Mouse (Mus musculus): ENCODE measurements at regions not wholly inside any gene's neighbourhood (a gene's known extent, or its start where the extent isn't known, plus 50 kb on each side); places are given as distances from the start of the nearest gene placed in this dataset.

GRCm38 (mm10) chr7:125167666-125168065 is 276.8 kb upstream of the Kdm8 start:
- TF ChIP-seq EP300 (optimal IDR thresholded peaks at IDR 0.05) (no peak), CTCF (IDR thresholded peaks at IDR 0.05; ENCODE audit: low read depth) (no peak)
